Mouse (Mus musculus) kidney, adult 10 weeks (tissue): ENCODE measurements around the gene Phf2. TPM values are rescaled to one million over a fixed set of nuclear protein-coding genes. Genes with fewer than 3 reads are reported as not detected.

ENCODE experiments used
- polyA plus RNA-seq: library from polyadenylated mRNA; stranded (reverse); fragments of 350-450 nt; fragmentation: Illumina TruSeq; extraction: RNeasy Lipid Tissue Mini Kit (QIAGEN cat#74804); gene quantifications from one replicate; pipeline ENCODE4 v1.2.3, GENCODE M21; 2014; ENCODE audit warnings: low read depth, low replicate concordance

The Phf2 gene
- 4.2 TPM for polyA plus RNA-seq

DNA sequence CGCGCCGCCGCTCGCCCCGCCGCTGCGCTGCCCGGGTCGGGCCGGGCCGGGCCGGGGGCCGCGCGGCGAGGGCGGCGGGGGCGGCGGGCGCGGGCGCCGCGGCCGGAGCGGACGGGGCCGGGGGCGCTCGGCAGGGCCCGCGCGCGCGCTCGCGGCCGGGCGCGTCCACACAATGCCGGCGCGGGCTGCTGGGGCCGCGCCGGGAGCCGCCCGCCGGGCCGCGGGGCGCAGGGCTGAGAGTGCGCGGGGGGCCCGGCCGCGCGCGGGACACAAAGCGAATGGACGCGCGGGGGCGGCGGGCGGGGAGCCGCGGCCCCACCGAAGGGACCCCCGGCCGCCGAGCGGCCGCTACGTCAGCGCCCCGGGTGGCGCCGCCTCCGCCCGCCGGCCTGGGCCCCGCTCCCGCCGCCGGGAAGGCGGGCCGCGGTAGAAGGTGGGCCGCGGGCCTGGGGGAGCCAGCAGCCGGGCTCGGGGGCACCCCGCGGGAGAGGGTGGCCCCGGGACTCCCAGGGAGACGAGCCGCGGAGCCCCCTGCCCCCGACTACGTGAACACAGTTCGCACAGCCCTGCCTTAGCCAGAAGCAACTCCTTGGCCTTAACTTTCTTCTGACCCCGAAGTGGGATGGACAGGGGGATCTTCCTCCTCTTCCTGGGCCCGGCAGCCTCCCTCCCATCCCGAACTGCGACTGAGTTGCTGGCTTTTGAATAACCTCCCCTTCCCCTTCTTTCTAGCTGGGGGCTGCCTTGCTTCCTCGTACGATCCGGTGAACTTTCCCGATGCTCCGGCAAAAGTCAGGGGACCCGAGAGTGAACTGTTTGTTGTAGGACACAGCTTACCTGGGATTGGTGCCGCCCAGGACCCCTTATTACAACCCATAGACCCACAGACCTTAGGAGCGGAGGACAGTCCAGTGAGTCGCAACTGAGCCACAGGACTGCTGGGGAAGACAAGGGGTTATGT is at the start of gene Phf2:
Gene Phf2, minus strand, starts transcription at position 349 of the 961 bp plus-strand sequence.

Other genes with a start within 250 kb of the Phf2 start
- gene Ptpdc1, start 245.5 kb downstream of the Phf2 start, polyA plus RNA-seq: 18.9 TPM
- gene Barx1, start 208.1 kb downstream of the Phf2 start, polyA plus RNA-seq: not detected
- 141 TPM for gene Fam120a, start 96.9 kb upstream of the Phf2 start, polyA plus RNA-seq